Mouse (Mus musculus): ENCODE results near the gene Pdcd4.
"Not testable (repeated sequence)": the region's sequence is repeated elsewhere in the genome, so short reads cannot be mapped to it uniquely, and the experiment has no call there.

Pdcd4 gene

DNA sequence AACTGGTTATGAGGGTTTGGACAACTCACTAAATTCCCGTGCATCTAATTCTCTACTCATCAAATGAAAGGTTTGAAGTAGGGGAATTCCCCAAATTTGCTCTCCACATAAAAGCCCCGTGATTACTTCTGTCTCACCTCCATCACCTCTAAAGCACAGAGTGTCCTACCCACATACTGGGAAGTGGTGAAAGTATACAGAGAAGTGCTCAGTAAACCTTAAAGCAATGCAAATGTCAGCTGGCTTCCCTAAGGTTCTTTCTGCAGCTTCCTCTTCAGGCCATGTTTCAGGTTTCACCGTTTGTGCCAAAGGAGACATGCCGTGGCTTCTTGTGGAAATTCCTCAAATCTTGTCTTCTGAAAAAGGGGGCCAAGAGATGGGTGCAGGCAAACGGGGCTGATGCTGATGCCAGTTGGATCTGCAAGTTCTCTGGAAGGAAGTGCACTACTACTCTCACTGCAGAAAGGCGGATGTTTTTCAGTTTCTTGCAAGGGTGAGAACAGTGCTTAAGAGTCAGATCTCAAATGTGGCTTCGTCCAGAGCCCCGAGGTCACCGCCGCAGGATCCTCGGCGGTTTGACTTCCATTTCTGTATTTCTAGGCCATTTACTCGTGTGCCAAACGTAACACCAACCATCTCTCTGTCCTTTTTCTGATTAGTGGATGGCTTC is 8.0 kb downstream of the Pdcd4 start:
- no peak for DNase-seq (ENCODE audit: low read depth, low spot score)

DNA sequence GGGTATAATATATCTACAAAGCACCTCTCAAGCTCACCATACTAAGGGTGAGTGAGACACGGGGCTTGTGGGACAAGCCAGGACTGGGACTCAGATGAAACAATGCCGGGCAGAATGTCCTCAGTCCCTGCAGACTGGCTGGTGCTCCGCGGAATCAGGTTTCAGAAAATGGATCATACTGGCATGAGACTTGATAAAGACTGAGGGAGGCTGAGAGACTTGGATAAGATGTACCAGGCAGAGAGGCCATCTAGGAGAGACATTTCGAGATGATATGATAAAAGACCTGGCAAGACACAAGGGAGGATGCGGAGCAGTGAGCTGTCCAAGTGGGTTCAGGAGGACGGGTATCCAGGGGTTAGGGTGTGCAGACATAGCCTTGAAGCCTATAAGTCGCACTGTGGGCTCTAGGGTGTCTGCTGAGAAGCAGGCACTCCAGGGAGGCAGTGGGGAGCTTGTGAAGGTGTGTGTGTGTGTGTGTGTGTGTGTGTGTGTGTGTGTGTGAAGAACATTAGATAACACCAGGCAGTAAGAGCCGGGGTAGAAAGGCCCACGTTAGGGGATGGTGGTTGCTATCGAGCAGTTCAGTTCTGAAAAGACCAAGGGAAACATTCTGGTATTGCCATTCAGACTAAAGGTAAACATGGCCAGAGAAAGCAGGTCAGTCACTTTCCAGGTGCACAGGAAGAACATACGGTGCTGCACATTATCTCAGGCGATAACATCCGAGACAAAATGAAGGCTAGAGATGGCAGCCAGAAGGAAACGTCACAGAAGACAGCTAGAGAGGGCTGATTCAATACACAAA is 10.1 kb downstream of the Pdcd4 start:
- DNase-seq (ENCODE audit: low read depth, low spot score), result no peak

DNA sequence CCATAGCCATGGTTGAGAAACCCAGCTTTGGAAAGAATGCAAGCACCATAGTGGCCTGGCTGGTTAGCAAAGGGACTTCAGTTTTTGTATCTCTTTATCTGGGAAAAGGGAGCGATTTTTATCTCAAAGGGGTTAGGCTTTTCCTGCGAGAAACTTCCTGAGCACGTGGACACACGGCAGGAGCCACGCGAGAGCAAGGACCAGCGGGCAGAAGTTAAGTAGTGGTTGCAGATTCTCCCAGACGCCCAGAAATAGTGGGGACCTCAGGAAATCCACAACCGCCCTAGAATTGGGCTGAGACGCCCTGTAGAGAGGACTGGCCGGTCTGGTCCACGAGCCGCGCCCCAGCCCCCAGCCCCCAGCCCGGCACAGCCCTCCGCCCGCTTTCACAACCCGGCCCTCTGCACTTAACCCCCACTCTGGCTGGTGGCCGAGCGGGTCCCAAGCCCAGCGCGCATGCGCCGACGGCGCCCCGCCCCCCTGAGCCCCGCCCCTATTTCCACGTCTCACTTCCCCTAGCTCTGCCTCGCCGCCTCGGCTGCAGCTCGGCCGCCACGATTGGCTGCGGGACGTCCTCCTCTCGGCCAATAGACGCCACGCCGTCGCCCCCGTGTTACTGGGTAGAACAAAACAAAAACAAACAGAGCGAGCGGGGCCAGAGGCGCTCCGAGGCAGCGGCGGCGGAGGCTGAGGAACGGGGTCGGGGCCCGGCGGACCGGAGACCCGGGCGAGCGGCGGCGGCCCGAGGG is 10.9 kb downstream of the Pdcd4 start:
- DNase-seq (ENCODE audit: low read depth, low spot score), result peak; percentile 99

DNA sequence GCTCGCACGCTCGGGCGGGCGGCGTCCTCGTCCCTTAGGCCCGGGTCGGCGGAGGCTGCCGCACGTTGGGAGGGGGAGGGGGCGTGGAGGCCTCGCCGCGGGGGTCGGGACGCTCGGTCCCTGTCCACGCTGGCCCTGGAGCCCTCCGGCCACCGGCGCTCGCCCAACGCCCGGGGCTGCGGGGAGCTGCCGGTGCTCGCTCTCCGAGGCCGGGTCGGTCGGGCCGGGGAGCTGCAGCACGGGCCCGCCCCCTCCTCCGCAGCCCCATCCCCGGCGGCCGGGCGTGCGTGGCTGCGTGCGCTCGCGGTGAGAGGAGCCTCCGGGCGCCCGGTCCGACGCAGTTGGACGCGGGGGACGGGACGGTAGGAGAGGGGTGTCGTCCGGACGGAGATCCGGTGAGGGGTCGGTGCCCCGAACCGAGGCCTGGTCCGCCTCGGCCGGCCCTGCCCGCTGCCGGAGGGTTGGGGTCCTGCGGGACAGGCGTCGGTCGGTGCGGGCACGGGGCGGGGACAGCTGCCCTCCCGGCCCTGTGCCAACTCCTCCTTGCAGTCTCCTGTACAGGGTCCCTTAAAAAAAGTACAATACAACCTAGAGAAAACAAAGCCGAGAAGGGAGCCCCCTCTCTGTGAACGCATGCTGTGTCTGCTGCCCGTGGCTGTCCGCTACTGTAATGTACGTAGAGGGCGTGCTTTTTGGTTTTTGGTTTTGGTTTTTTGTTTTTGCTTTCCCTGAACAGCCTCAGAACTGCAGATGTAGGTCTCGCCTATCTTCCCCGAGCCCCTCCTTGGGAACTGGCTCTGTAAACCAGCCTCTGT is 11.7 kb downstream of the Pdcd4 start:
- DNase-seq (ENCODE audit: low read depth, low spot score), result peak; percentile 38

DNA sequence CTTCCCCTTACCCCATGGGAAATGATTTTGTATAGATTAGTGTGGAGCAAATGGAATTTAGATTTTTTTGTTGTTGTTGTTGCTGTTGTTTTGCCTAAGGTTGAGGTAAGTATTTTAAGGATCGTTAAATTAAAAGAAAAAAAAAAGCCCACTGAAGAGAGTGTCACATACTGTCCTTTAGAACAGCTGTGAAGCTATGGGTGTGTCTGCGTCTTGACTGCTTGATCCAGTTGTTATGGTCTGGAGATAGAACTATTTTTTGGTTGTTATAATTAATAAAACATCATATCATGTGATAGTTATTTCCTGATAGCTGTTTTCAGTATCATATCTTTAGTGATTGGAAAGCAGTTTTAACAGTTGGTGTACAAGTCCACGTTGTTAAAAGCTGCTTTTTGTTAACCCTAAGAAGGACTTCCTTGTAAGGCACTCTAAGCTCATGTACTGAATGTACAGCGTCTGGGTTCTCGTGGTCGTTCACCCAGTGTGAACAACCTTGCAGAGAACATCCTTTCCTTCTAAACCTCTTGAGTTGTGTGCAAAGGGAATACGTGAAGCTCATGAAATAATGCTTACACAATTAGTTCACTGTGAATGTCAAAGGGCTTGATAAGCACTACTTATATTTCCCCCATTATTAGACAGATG is 12.9 kb downstream of the Pdcd4 start:
- no peak for DNase-seq (ENCODE audit: low read depth, low spot score)

DNA sequence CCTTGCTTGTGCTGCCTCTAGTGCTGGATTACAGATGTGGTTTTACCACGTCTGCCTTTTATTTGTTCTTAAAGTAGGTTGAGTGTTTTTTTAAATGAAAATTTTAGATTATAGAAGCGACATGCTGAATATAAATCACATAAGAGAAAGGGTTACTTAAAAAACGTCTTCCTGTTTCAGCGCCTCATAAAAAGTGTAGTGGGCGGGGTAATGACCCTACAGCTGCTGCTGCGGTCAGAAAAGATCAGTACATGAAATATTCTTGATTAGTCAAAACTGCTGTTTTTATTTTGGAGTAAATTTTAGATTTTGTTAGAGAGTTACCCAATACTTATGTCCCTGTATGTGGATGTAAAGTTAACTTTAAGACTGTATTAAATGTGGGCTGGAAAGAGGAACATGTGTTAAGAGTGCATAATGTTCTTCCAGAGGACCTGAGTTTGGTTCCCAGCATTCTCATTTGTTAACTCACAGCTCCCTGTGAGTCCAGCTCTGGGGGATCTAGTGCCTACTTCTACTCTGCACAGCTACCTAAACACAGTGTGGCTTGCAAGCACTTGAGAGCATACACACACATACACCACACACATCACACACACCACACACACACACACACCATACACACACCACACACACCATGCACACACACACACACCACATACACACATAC is 14.1 kb downstream of the Pdcd4 start:
- no peak for DNase-seq (ENCODE audit: low read depth, low spot score)

DNA sequence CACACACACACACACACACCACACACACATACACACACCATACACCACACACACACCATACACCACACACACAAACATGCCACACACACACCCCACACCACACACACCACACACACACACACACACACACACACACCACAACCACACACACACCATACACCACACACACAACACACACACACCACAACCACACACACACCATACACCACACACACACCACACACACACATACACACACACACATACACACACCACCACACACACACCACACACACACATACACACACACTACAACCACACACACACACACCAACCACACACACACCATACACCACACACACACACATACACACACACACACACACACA is 14.7 kb downstream of the Pdcd4 start:
- DNase-seq (ENCODE audit: low read depth, low spot score), result not testable (repeated sequence)

DNA sequence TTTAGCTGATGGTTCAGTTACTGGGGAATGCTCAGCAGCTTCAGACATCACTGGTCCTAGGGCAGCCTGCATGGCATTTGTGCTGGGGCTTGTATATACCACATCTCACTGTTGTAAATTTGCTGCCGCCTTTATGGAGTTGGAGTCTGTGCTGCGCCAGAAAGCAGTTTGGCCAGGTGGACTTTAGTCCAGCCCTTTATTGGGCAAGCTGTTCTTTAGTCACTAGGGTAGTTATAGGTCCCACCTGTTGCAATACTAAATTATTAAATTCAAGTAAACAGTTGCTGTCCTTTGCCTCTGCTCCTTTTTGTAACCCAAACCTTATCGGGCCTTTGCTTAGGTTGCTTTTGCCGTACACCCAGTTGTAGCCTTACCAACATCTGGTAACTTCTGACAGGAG is 22.9 kb downstream of the Pdcd4 start:
- DNase-seq (ENCODE audit: low read depth, low spot score), result no peak

DNA sequence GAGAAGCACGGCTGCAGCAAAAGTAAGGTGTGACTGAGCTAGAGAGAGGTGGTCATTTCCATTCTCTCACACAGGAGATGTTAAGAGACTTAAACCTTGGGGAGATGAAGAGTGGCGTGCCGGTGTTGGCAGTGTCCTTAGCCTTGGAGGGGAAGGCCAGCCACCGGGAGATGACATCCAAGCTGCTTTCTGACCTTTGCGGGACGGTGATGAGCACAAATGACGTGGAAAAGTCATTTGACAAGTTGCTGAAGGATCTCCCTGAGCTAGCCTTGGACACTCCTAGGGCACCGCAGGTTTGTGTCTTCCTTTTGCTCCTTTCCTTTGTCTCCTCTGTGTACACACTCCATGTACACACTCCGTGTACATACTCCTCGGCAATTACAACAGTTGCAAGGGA is 27.5 kb downstream of the Pdcd4 start:
- no peak for DNase-seq (ENCODE audit: low read depth, low spot score)

DNA sequence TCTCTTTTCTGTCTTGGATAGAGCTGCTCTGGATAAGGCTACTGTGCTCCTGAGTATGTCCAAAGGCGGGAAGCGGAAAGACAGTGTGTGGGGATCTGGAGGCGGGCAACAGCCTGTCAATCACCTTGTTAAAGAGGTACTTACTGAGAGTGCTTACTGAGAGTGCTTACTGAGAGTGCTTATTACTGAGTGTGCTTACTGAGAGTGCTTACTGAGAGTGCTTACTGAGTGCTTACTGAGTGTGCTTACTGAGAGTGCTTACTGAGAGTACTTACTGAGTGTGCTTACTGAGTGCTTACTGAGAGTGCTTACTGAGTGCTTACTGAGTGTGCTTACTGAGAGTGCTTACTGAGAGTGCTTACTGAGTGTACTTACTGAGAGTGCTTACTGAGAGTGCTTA is 30.0 kb downstream of the Pdcd4 start:
- DNase-seq (ENCODE audit: low read depth, low spot score), result not testable (repeated sequence)

DNA sequence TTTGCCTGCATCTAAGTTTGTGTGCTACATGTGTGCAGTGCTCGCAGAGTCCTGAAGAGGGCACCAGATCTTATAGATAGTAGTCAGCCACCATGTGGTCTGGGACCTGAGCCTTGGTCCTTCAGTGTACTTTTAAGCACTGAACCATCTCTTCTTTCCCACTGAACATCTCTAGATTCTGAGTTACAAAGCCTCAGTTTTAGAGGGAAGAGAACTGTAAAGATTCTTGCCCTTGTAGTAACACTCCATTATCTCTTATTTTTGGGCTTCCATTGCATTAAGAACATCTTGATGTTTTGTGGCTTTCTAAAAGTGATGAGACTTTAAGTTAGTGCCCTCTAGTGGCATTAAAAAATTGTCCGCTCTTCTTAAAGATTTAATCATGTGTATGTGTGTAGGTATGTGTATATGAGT is 33.3 kb downstream of the Pdcd4 start:
- DNase-seq (ENCODE audit: low read depth, low spot score), result no peak

DNA sequence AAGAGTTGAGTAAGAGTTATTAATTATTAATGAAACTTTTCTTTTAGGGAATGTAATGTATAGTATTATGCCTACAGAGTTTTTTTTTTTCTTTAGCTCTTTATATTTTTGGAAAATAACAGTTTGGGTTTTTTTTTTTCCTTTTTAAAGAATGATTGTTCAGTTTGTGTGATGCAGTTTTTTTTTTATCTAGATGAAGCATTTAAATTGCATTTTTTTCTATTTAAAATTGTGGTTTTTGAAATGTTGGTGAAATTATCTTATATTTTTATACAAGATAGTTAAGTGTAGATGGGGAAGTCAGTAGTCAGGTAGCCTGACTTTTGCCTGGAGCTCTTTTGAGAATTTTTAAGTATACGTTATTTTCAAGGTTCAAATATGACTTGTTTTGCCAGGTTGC is 34.7 kb downstream of the Pdcd4 start:
- DNase-seq (ENCODE audit: low read depth, low spot score), result no peak

DNA sequence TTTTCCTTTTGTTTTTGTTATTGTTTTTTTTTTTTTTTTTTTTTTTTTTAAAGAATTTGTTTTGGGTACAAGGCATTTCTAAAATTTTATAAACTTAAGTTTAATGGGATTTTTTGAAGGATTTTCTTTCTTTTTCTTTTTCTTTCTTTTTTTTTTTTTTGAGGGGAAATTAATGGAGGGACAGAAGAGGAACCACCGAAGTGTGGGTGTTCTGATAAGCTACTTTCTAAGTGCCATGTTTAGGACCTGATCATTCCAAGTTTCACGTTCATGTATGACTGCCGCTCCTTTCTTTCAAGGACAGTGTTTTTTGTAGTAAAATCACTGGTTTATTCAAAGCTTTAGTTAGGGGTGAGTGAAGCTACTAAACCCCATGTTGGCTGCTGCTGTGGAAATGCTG is 37.2 kb downstream of the Pdcd4 start:
- no peak for DNase-seq (ENCODE audit: low read depth, low spot score)

DNA sequence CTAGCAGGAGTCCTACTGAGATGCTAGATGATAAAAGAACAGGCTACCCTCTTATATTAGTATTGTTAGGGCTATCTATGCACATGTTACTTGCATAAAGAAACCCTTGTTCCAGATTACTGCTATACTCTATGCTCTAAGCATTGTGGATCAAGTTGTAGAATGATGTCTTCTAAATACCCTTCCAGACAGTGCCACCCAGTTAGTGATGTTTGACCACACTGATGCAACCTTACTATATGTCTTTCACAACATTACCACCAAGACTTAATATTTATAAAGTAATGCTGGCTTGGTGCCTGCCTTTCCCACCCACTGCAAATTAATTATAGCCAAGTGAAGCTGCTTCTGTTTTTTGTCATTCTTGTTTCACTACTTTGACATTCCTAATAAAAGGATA is 41.0 kb downstream of the Pdcd4 start:
- no peak for DNase-seq (ENCODE audit: low read depth, low spot score)

DNA sequence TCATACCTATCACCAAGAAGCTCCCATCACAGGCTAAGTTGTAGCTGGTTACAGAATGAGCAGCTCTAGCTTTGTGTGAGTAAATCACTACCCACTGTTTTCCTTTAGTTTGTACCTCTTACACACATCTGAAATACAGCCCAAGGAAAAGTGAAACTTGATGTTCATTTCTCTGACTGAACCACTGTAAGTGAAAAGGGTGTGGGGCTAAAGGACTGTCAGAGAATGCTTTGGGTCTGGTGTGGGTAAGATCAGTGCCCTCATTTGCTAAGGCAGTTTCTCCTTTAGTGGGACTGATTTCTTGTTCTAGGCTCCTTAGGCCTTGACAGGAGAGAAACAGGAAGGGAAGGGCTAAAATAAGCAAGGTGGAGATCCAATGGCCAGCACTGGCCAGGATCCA is 42.0 kb downstream of the Pdcd4 start:
- no peak for DNase-seq (ENCODE audit: low read depth, low spot score)

DNA sequence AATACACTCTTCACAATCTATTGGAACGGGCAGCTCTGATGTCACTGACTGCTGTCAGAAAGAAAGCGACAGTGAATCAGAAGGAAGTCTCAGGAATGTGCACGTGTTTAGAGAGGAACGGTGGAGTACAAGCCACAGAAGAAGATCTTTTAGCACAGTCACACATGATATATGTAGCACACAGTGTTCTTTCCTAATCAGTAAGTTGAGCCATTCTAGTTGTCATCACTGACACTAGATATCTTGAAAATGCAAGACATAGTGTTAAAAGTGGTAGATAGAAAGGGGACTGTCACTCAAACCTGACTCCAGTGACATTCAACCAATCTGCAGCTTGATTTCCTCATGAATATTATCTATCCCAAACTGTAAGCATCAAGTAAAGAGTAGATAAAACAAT is 47.4 kb downstream of the Pdcd4 start:
- DNase-seq (ENCODE audit: low read depth, low spot score), result no peak

DNA sequence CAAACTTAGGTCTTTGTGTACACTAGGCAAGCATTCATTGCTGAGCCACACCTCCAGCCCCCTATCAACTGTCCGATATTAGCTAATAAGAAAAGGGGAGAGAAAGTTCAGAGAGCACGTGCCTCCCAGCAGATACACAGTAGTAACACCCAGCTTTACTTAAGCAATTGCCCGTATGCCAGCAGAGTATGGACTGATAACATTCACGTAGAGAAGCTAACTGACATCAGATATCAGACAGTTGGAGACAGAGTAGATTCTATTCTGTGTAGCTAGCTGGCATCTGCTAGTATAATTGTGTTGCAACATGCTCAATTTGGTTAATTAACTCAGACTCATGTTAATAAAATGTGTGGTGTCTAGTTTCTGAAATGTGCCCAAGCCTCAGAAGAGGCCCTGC is 49.1 kb downstream of the Pdcd4 start:
- no peak for DNase-seq (ENCODE audit: low read depth, low spot score)

DNA sequence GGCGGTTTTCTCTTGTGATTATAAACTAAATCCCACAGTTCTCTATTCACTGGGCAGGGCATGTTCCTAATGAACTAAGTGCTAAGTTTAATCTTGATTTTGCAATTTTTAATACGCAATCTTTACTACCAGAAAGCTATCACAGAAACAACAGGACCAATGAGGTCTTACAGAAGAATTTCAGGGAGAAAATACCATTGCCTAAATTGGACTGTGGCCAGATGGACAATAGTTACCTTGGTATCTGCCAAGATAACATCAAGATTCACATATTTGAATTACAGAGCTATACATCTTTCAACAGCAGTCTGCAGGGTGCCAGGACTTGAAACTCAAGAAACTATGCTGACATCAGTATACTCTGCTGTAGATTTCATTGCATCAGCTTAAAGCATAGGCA is 50.3 kb downstream of the Pdcd4 start:
- DNase-seq (ENCODE audit: low read depth, low spot score), result no peak

DNA sequence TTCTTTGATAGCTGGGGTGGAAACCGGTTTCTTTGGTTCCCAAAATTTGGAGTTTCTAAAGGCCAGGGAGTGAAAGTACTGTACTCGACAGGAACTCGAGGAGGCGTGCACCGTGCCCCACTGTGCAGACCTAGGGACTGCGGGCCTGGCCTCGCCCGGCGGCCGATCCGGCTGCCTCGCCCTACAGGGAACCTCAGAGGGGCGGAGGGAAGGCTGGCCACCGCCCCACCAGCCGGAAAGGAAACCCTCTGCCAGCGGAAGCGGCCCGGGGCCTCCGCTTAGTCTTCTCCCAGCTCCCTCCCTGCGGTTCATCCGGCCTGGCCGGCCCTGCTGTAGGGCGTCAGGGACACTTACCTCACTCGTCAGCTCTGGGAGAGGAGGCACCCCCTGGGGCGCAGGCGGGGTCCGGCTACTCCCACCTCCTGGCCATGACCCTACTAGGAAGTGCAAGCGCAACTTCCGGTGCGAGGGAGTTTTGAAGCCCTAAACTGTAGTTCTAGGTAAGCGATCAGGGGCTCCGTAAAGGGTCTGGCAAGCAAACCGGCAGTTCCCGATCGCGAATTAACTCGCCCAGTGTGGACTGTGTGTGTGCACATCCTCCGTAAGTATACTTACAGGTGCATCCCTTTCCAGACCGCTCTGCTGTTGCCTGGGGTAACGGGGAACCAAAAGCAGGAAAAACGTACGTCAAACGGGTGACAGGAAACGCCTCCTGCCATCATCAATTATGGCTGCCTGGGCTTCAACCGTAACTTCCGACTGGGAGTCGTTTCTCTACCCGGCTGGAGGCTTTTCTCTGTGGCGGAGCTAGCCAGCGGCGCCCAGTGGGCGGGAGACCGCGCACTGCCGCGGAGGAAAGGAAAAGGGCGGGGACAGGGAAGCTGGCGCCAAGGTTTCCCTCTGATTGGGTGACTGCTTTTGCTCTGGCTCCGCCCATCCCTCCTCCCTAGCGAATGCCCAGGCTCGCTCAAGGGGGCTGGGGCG is 52.1 kb downstream of the Pdcd4 start, which contains the start of the genes Shoc2 and Bbip1:
Shoc2 (plus strand) TSS at position 505 of the 984 bp plus-strand sequence.
Bbip1 (minus strand) TSS at position 826 of the 984 bp plus-strand sequence.
- DNase-seq (ENCODE audit: low read depth, low spot score), result peak; percentile 99

Data from skeletal muscle tissue, adult 2 months (tissue).